Mouse (Mus musculus): Measurements from ENCODE around the gene Parn. TPM values are rescaled to one million over a fixed set of nuclear protein-coding genes. Genes with fewer than 3 reads are reported as not detected.
"Not testable (repeated sequence)": the region's sequence is repeated elsewhere in the genome, so short reads cannot be mapped to it uniquely, and the experiment has no call there.

Parn gene
- polyA plus RNA-seq, 1 experiment from 2014 or later = 14.9 TPM

DNA sequence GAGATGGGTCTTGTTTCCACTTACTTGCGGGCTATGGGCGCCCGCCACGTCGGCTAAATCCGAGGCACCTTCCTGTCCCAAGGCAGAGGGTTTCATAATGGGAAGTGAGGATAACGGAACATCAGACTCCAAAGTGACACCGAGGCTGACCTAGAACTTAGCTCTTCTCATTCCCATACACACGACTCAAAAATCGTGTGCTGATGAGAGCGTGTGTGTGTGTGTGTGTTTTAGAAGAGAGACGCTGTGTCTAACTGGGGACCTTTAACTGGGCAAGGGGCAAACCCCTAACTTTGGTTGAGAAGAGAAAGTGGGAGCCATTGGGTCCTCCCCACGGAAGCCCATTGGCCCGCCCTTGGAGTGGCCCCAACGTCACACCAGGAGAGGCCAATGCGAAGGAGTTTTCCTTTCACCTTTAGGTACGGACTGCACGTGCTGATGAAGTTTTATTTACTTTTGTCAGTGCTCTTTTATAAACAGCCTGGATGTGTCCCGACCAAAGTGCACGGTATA, 4.5 kb upstream of the Parn start:
- Histone ChIP-seq H3K4me2 (ENCODE audit: low read depth, low read length) (peak overlapping the region; percentile 90), H3K36me3 (ENCODE audit: control insufficient read depth, insufficient read depth) (peaks cover 6% of the 10 kb centered on the region; the same call in 1 of the 2 replicates), H3K9ac (ENCODE audit: low read depth, low read length) (peak overlapping the region; percentile 91), H3K4me3 (ENCODE audit: low read depth, low read length) (peak overlapping the region; percentile 91), H3K4me1 (ENCODE audit: control insufficient read depth, low read depth, low read length) (peaks cover 24% of the 10 kb centered on the region), H3K27me3 (ENCODE audit: control insufficient read depth, insufficient read depth, low read depth, low read length) (no peaks in the 10 kb centered on the region), H3K9me3 (replicated peaks; ENCODE audit: control insufficient read depth, low read length) (no peaks in the 10 kb centered on the region), H3K27ac (ENCODE audit: low read length) (peak overlapping the region; percentile 91)
- under 1% methylated on average over 20 of the region's 20 CpGs for WGBS (ENCODE audit: insufficient replicate concordance)
- peak; percentile 76 for ATAC-seq (ENCODE audit: low read depth)

DNA sequence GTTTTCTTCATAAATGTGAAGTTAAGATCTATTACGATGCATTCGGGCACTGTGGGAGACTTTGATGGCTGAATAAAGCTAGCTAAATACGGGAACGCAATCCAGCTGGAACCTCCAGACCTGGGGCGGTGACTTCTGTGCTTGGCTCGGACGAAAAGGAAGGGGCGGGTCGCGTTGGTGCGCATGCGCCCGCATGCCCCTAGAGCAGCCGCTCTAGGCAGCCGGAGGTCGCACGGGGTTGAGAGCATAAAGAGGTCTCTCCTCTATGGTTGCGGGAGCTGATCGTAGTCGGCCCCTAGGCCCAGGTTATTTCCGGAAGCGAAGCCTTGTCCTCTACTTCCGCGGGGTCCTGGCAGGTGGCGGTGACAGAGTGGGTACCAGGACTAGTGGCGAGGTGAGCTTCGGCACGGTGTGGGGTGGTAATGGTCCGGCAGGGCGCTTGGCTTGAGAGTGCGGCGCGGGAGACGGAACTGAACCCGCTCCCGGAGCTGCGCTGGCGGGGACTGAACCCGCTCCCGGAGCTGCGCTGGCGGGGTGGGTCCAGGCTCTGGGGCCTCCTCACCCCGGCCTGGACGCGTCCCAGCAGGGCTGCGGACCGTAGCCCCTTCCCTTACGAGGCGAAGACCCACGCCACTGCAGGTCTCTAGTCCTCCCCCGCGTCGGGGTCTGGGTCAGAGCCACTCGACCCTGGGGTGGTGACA, 3.9 kb upstream of the Parn start, which contains the start of the genes Bfar and 3110001I22Rik:
Bfar (plus strand) TSS at position 174 of the 701 bp plus-strand sequence.
3110001I22Rik (plus strand) TSS at position 245 of the 701 bp plus-strand sequence.
- H3K4me1 ChIP-seq (ENCODE audit: control insufficient read depth, low read depth, low read length) = peaks cover 26% of the 10 kb centered on the region
- peak within 1 kb of the TSS; percentile 90 for H3K4me2 ChIP-seq (ENCODE audit: low read depth, low read length)
- peak within 1 kb of the TSS; percentile 91 for H3K27ac ChIP-seq (ENCODE audit: low read length)
- H3K36me3 ChIP-seq (ENCODE audit: control insufficient read depth, insufficient read depth) = no peaks in the 10 kb centered on the region; the same call in 1 of the 2 replicates
- no peaks in the 10 kb centered on the region for H3K9me3 ChIP-seq (replicated peaks; ENCODE audit: control insufficient read depth, low read length)
- peak within 1 kb of the TSS; percentile 91 for H3K9ac ChIP-seq (ENCODE audit: low read depth, low read length)
- H3K27me3 ChIP-seq (ENCODE audit: control insufficient read depth, insufficient read depth, low read depth, low read length) = no peaks in the 10 kb centered on the region
- WGBS (ENCODE audit: insufficient replicate concordance) = under 1% methylated on average over 54 of the region's 54 CpGs
- peak within 1 kb of the TSS; percentile 91 for H3K4me3 ChIP-seq (ENCODE audit: low read depth, low read length)
- peak; percentile 82 for ATAC-seq (ENCODE audit: low read depth)

DNA sequence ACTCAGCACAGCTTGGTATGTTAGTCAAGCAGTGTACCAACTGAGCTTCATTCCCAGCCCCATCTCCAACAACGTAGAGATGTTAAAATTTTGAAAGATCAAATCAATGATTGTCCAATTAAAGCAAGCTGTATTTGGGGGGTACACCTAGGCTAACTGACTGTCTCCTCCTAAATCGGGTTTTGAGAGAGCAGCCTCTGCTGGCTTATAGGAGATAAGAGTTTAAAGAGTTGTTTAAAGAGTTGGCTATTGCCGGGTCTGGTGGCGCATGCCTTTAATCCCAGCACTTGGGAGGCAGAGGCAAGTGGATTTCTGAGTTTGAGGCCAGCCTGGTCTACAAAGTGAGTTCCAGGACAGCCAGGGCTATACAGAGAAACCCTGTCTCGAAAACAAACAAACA, 2.9 kb upstream of the Parn start:
- H3K27me3 ChIP-seq (ENCODE audit: control insufficient read depth, insufficient read depth, low read depth, low read length); H3K9me3 ChIP-seq (replicated peaks; ENCODE audit: control insufficient read depth, low read length); H3K36me3 ChIP-seq (ENCODE audit: control insufficient read depth, insufficient read depth); H3K9ac ChIP-seq (ENCODE audit: low read depth, low read length); H3K27ac ChIP-seq (ENCODE audit: low read length); ATAC-seq (ENCODE audit: low read depth): not testable (repeated sequence)
- H3K4me3 ChIP-seq (ENCODE audit: low read depth, low read length) = peak overlapping the region; percentile 91
- H3K4me1 ChIP-seq (ENCODE audit: control insufficient read depth, low read depth, low read length) = peaks cover 26% of the 10 kb centered on the region
- WGBS (ENCODE audit: insufficient replicate concordance) = 37% methylated on average over 5 of the region's 5 CpGs
- peak overlapping the region; percentile 90 for H3K4me2 ChIP-seq (ENCODE audit: low read depth, low read length)

DNA sequence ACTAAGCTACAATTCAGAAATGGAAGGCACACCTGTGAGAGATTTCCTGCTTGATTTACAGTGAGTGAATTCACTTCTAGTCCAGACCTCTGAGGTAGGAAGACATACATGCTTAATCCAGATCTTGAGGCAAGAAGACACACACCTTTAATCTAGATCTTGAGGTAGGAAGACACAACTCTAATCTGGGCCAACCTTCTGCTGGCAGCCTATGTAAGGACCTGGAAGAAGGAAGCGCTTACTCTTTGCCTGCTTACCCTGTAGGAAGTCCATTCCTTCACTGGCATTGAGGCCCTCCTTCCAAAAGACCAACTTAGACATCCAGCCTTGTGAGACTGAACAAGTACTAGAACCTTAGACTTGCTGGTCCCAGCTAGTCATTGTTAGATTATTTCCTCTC, 1.3 kb upstream of the Parn start:
- WGBS (ENCODE audit: insufficient replicate concordance) = 83% methylated on average over 1 of the region's 1 CpGs
- no peaks in the 10 kb centered on the region for H3K36me3 ChIP-seq (ENCODE audit: control insufficient read depth, insufficient read depth)
- no peaks in the 10 kb centered on the region for H3K9me3 ChIP-seq (replicated peaks; ENCODE audit: control insufficient read depth, low read length)
- H3K4me1 ChIP-seq (ENCODE audit: control insufficient read depth, low read depth, low read length) = peaks cover 26% of the 10 kb centered on the region
- H3K27ac ChIP-seq (ENCODE audit: low read length) = no peak overlapping the region
- no peaks in the 10 kb centered on the region for H3K27me3 ChIP-seq (ENCODE audit: control insufficient read depth, insufficient read depth, low read depth, low read length)
- no peak overlapping the region for H3K4me2 ChIP-seq (ENCODE audit: low read depth, low read length)
- H3K9ac ChIP-seq (ENCODE audit: low read depth, low read length) = no peak overlapping the region
- ATAC-seq (ENCODE audit: low read depth) = no peak
- no peak overlapping the region for H3K4me3 ChIP-seq (ENCODE audit: low read depth, low read length)

DNA sequence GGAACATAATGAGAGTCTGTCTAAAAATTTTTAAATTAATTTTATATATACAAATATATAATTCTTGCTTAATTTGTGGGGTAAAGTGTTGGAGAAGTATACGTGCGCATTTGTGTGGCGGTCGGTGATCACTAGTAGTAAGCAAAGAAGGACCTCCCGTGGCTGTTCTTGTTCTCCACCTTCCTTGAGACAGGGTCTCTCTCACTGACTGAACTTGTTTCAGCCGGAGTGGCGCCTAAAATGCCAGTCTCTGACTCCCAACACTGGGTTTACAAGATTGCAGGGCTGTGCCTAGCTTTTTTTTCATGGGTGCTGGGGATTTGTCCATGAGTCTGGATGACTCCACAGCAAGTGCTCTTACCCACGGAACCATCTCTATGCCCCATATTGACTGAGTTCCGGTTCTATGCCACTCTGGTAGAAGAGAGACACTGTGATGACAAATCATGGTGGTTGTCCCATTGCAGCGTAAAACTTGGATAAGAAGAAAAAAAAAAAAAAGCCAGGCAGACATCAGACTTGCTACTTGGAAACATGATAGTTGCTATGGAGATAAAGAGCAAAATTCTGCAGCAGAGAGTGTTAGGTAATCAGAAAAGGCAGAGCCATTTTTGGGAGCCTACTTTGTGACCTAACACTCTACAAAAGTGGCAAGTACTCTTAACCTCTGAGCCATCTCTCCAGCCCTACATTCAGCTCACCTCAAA, 585 bp upstream of the Parn start:
- Histone ChIP-seq H3K4me3 (ENCODE audit: low read depth, low read length) (peak overlapping the region; percentile 87), H3K27me3 (ENCODE audit: control insufficient read depth, insufficient read depth, low read depth, low read length) (no peaks in the 10 kb centered on the region), H3K27ac (ENCODE audit: low read length) (peak overlapping the region; percentile 74), H3K4me1 (ENCODE audit: control insufficient read depth, low read depth, low read length) (peaks cover 26% of the 10 kb centered on the region), H3K36me3 (ENCODE audit: control insufficient read depth, insufficient read depth) (no peaks in the 10 kb centered on the region), H3K9me3 (replicated peaks; ENCODE audit: control insufficient read depth, low read length) (no peaks in the 10 kb centered on the region), H3K9ac (ENCODE audit: low read depth, low read length) (peak overlapping the region; percentile 83), H3K4me2 (ENCODE audit: low read depth, low read length) (peak overlapping the region; percentile 82)
- WGBS (ENCODE audit: insufficient replicate concordance) = 60% methylated on average over 10 of the region's 10 CpGs
- no peak for ATAC-seq (ENCODE audit: low read depth)

DNA sequence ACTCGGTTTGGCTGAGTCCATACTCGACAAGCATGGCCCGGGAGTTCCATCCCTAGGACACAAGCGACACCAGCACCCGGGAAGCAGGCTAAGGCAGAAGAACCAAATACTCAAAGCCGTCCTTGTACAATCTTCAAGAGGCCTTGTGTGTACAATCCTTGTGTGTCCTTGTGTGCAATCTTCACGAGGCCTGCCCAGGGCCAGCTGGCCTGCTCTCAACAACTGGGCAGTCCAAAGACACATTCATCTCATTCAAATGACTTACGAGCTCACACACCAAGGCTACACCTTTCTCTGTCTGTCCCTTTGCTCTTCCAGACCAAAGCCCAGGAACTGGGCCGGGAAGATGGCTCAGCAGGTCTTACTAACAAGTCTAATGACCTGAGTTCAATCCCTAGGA, 7.2 kb downstream of the Parn start:
- Histone ChIP-seq H3K9ac (ENCODE audit: low read depth, low read length) (no peak overlapping the region), H3K9me3 (replicated peaks; ENCODE audit: control insufficient read depth, low read length) (no peaks in the 10 kb centered on the region), H3K4me3 (ENCODE audit: low read depth, low read length) (no peak overlapping the region), H3K4me1 (ENCODE audit: control insufficient read depth, low read depth, low read length) (no peaks in the 10 kb centered on the region), H3K36me3 (ENCODE audit: control insufficient read depth, insufficient read depth) (no peaks in the 10 kb centered on the region; the same call in 1 of the 2 replicates), H3K4me2 (ENCODE audit: low read depth, low read length) (no peak overlapping the region), H3K27ac (ENCODE audit: low read length) (no peak overlapping the region), H3K27me3 (ENCODE audit: control insufficient read depth, insufficient read depth, low read depth, low read length) (no peaks in the 10 kb centered on the region)
- no peak for ATAC-seq (ENCODE audit: low read depth)
- WGBS (ENCODE audit: insufficient replicate concordance) = 76% methylated on average over 9 of the region's 9 CpGs

DNA sequence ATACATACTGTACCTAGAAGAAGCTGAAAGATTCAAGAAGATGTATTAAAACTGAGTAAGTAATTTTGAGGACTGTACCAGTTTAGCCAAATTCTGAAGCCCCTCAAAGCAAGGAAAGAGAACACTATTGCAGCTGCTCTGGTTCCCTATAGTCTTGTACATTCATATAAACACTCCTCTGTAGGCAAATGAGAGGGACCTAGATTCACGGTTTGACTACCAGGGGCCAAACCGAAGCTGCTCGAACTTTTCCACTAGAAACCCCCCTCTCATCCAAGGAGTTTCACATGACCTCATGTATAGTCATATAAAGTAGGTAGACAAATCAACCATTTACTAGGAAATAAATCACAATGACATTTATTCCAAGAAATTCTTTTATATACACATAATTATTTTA, 9.1 kb downstream of the Parn start:
- Histone ChIP-seq H3K27me3 (ENCODE audit: control insufficient read depth, insufficient read depth, low read depth, low read length) (no peaks in the 10 kb centered on the region), H3K9ac (ENCODE audit: low read depth, low read length) (no peak overlapping the region), H3K4me2 (ENCODE audit: low read depth, low read length) (no peak overlapping the region), H3K36me3 (ENCODE audit: control insufficient read depth, insufficient read depth) (no peaks in the 10 kb centered on the region; the same call in 1 of the 2 replicates), H3K9me3 (replicated peaks; ENCODE audit: control insufficient read depth, low read length) (no peaks in the 10 kb centered on the region), H3K4me1 (ENCODE audit: control insufficient read depth, low read depth, low read length) (no peaks in the 10 kb centered on the region), H3K27ac (ENCODE audit: low read length) (no peak overlapping the region), H3K4me3 (ENCODE audit: low read depth, low read length) (no peak overlapping the region)
- 78% methylated on average over 3 of the region's 3 CpGs for WGBS (ENCODE audit: insufficient replicate concordance)
- no peak for ATAC-seq (ENCODE audit: low read depth)

DNA sequence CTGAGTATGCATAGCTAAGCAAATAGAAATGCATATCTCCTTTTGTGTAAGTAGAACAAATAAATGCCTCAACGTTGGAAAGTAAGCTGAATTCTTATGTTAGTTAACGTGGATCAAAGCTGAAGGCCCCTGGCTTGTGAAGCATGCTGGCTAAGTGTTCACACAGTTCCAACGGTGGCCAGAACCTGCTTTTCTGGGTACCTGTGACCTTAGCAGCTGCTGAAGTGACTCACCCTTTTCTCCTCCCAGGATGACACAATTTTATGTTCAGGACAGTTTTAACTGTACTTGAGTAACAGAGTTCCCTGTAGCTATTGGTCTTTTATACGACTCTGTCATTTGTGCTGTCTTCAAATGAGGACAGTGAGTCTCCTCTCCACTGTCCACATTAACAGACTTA, 22.0 kb downstream of the Parn start:
- Histone ChIP-seq H3K27ac (ENCODE audit: low read length) (no peak overlapping the region), H3K9me3 (replicated peaks; ENCODE audit: control insufficient read depth, low read length) (no peaks in the 10 kb centered on the region), H3K9ac (ENCODE audit: low read depth, low read length) (no peak overlapping the region), H3K4me2 (ENCODE audit: low read depth, low read length) (no peak overlapping the region), H3K4me3 (ENCODE audit: low read depth, low read length) (no peak overlapping the region), H3K27me3 (ENCODE audit: control insufficient read depth, insufficient read depth, low read depth, low read length) (no peaks in the 10 kb centered on the region), H3K4me1 (ENCODE audit: control insufficient read depth, low read depth, low read length) (no peaks in the 10 kb centered on the region), H3K36me3 (ENCODE audit: control insufficient read depth, insufficient read depth) (peaks cover 7% of the 10 kb centered on the region)
- WGBS (ENCODE audit: insufficient replicate concordance) = 72% methylated on average over 4 of the region's 4 CpGs
- no peak for ATAC-seq (ENCODE audit: low read depth)

DNA sequence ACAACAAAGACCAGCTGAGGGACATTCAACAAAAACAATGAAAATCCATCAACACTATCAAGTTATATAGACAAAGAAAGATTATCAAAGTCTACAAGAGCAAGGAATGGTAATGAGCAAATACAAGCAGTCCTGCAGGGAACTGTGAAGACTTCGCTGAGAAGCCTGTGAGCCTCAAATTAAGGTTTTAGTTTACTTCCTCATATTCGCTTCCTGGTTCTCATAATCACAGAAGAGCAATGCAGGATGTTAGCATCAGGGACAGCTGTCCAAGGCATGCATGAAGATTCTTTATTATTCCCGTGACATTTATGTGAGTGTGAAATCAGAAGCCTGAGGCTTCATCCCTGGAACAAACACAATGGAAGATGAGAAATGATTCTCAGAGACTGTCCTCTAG, 23.5 kb downstream of the Parn start:
- H3K4me3 ChIP-seq (ENCODE audit: low read depth, low read length) = no peak overlapping the region
- H3K9ac ChIP-seq (ENCODE audit: low read depth, low read length) = no peak overlapping the region
- H3K36me3 ChIP-seq (ENCODE audit: control insufficient read depth, insufficient read depth) = peaks cover 4% of the 10 kb centered on the region; the same call in 1 of the 2 replicates
- no peaks in the 10 kb centered on the region for H3K27me3 ChIP-seq (ENCODE audit: control insufficient read depth, insufficient read depth, low read depth, low read length)
- H3K4me2 ChIP-seq (ENCODE audit: low read depth, low read length) = no peak overlapping the region
- H3K9me3 ChIP-seq (replicated peaks; ENCODE audit: control insufficient read depth, low read length) = no peaks in the 10 kb centered on the region
- H3K27ac ChIP-seq (ENCODE audit: low read length) = no peak overlapping the region
- no peaks in the 10 kb centered on the region for H3K4me1 ChIP-seq (ENCODE audit: control insufficient read depth, low read depth, low read length)
- no peak for ATAC-seq (ENCODE audit: low read depth)
- 49% methylated on average over 3 of the region's 3 CpGs for WGBS (ENCODE audit: insufficient replicate concordance)
